Mouse (Mus musculus) intestine, postnatal 0 days (tissue): Measurements from ENCODE around the gene Olfr322. TPM values are rescaled to one million over a fixed set of nuclear protein-coding genes. Genes with fewer than 3 reads are reported as not detected.

Experiments
- ATAC-seq: fragments of 200-750 bp; cut with Nextera tagmentation; 2 replicates; pipeline ENCODE4 v1.8.0; 2017; ENCODE audit warnings: mild to moderate bottlenecking, moderate TSS enrichment, moderate library complexity
- H3K27ac ChIP-seq: fragments of 300-500 bp; sonication (generic); 2 replicates; pipeline ENCODE4 v1.5.1; 2014; ENCODE audit warnings: mild to moderate bottlenecking, low read depth, low read length, moderate library complexity
- H3K27me3 ChIP-seq: fragments of 300-500 bp; sonication (generic); replicated peaks from 2 replicates; pipeline ENCODE4 v1.6.1; 2014; ENCODE audit warnings: low read length, mixed read lengths; ENCODE audit not compliant: control insufficient read depth, insufficient read depth
- H3K36me3 ChIP-seq: fragments of 300-500 bp; sonication (generic); 2 replicates; pipeline ENCODE4 v1.6.1; 2014; ENCODE audit warnings: mild to moderate bottlenecking, moderate library complexity; ENCODE audit not compliant: control insufficient read depth, insufficient read depth
- H3K4me1 ChIP-seq: fragments of 300-500 bp; sonication (generic); replicated peaks from 2 replicates; pipeline ENCODE4 v1.6.1; 2014; ENCODE audit warnings: antibody characterized with exemption, low read length, mixed read lengths; ENCODE audit not compliant: control insufficient read depth, insufficient read depth
- H3K4me2 ChIP-seq: fragments of 300-500 bp; sonication (generic); replicated peaks from 2 replicates; pipeline ENCODE4 v1.6.1; 2014; ENCODE audit warnings: low read depth, mild to moderate bottlenecking, moderate library complexity
- H3K4me3 ChIP-seq: fragments of 300-500 bp; sonication (generic); 2 replicates; pipeline ENCODE4 v1.5.1; 2014; ENCODE audit warnings: low read depth, low read length
- H3K9ac ChIP-seq: fragments of 300-500 bp; sonication (generic); 2 replicates; pipeline ENCODE4 v1.6.1; 2014; ENCODE audit warnings: mild to moderate bottlenecking, low read depth, low read length
- H3K9me3 ChIP-seq: fragments of 300-500 bp; sonication (generic); 2 replicates; pipeline ENCODE4 v1.6.1; 2016; ENCODE audit warnings: mixed run types; ENCODE audit not compliant: control insufficient read depth
- CTCF ChIP-seq: sonication (generic); IDR thresholded peaks from 2 replicates; pipeline ENCODE4 v1.5.1; 2016; ENCODE audit warnings: low read depth, mild to moderate bottlenecking, control low read depth, antibody characterized with exemption, moderate library complexity
- WGBS: fragments of 180-500 bp; shearing (Covaris S2); extraction: QIAGEN DNeasy Blood & Tissue Kit; methylation state at CpG from one replicate; pipeline ENCODE4 v1.1.7; 2014; 5-methylcytosine and 5-hydroxymethylcytosine counted together
- polyA plus RNA-seq: library from polyadenylated mRNA; unstranded; fragments of >200 nt; fragmentation: Nextera tagmentation; extraction: Ambion mirVana; gene quantifications from 2 replicates; pipeline ENCODE4 v1.2.1, GENCODE M21; 2015

Gene Olfr322
- not detected in 2 replicates for polyA plus RNA-seq

GRCm38 (mm10) chr11:58658596-58658995 is at the start of gene Olfr322:
Gene Olfr322 (plus strand): TSS chr11:58658782.
- H3K4me1 ChIP-seq = no peaks in the 10 kb centered on the region
- no peak within 1 kb of the TSS for H3K4me2 ChIP-seq
- H3K4me3 ChIP-seq = no peak within 1 kb of the TSS
- no peaks in the 10 kb centered on the region for H3K9me3 ChIP-seq
- 83% methylated on average over 4 of the region's 4 CpGs for WGBS
- no peak for ATAC-seq
- no peak for TF ChIP-seq CTCF
- no peak within 1 kb of the TSS for H3K9ac ChIP-seq
- H3K36me3 ChIP-seq = no peaks in the 10 kb centered on the region
- no peak within 1 kb of the TSS for H3K27ac ChIP-seq
- no peaks in the 10 kb centered on the region for H3K27me3 ChIP-seq

- Histone ChIP-seq H3K4me3 (no peak overlapping the region), H3K27ac (no peak overlapping the region), H3K36me3 (no peaks in the 10 kb centered on the region), H3K4me1 (0 out of 2 replicates have a peak, but pooled peaks cover 4% of the 10 kb centered on the region), H3K9me3 (no peaks in the 10 kb centered on the region), H3K9ac (no peak overlapping the region), H3K4me2 (no peak overlapping the region), H3K27me3 (peaks cover 53% of the 10 kb centered on the region)
- TF ChIP-seq CTCF = no peak
- WGBS = 24% methylated on average over 3 of the region's 3 CpGs
- peak; percentile 42; the same call in 1 of the 2 replicates for ATAC-seq
Observed at GRCm38 (mm10) chr11:58613359-58613758, 45.2 kb upstream of the Olfr322 start.

- Histone ChIP-seq H3K36me3 (no peaks in the 10 kb centered on the region), H3K27ac (no peak overlapping the region), H3K9me3 (no peaks in the 10 kb centered on the region), H3K9ac (no peak overlapping the region), H3K27me3 (peaks cover 50% of the 10 kb centered on the region), H3K4me3 (no peak overlapping the region), H3K4me2 (no peak overlapping the region), H3K4me1 (peaks cover 4% of the 10 kb centered on the region; the same call in 1 of the 2 replicates)
- peak; percentile 69 for ATAC-seq
- TF ChIP-seq CTCF = no peak
Observed at GRCm38 (mm10) chr11:58614526-58614925, 44.1 kb upstream of the Olfr322 start.

GRCm38 (mm10) chr11:58615975-58616374 is 42.6 kb upstream of the Olfr322 start, which contains the start of gene 2210407C18Rik:
Gene 2210407C18Rik (minus strand): TSS chr11:58616075.
- H3K27me3 ChIP-seq = peaks cover 58% of the 10 kb centered on the region
- WGBS = 91% methylated on average over 4 of the region's 4 CpGs
- TF ChIP-seq CTCF = no peak
- no peak within 1 kb of the TSS for H3K4me2 ChIP-seq
- no peak within 1 kb of the TSS for H3K27ac ChIP-seq
- no peaks in the 10 kb centered on the region for H3K36me3 ChIP-seq
- H3K9ac ChIP-seq = no peak within 1 kb of the TSS
- no peak within 1 kb of the TSS for H3K4me3 ChIP-seq
- H3K9me3 ChIP-seq = no peaks in the 10 kb centered on the region
- peaks cover 4% of the 10 kb centered on the region; the same call in 1 of the 2 replicates for H3K4me1 ChIP-seq
- ATAC-seq = no peak

GRCm38 (mm10) chr11:58618369-58618768 is 40.2 kb upstream of the Olfr322 start:
- Histone ChIP-seq H3K36me3 (no peaks in the 10 kb centered on the region), H3K4me3 (no peak overlapping the region), H3K27ac (0 out of 2 replicates have a peak overlapping the region, but pooled peaks have one; percentile 46), H3K9me3 (no peaks in the 10 kb centered on the region), H3K4me2 (peak overlapping the region; percentile 14; the same call in 1 of the 2 replicates), H3K27me3 (peaks cover 53% of the 10 kb centered on the region), H3K9ac (no peak overlapping the region), H3K4me1 (peaks cover 4% of the 10 kb centered on the region; the same call in 1 of the 2 replicates)
- 18% methylated on average over 3 of the region's 3 CpGs for WGBS
- TF ChIP-seq CTCF = no peak
- peak; percentile 85 for ATAC-seq

GRCm38 (mm10) chr11:58618793-58619192 is 39.8 kb upstream of the Olfr322 start:
- Histone ChIP-seq H3K9ac (no peak overlapping the region), H3K9me3 (no peaks in the 10 kb centered on the region), H3K4me3 (no peak overlapping the region), H3K27ac (0 out of 2 replicates have a peak overlapping the region, but pooled peaks have one; percentile 46), H3K4me2 (peak overlapping the region; percentile 14; the same call in 1 of the 2 replicates), H3K36me3 (no peaks in the 10 kb centered on the region), H3K27me3 (peaks cover 57% of the 10 kb centered on the region), H3K4me1 (peaks cover 4% of the 10 kb centered on the region; the same call in 1 of the 2 replicates)
- TF ChIP-seq CTCF = no peak
- peak; percentile 70 for ATAC-seq
- 59% methylated on average over 6 of the region's 6 CpGs for WGBS
